Mouse (Mus musculus): ENCODE measurements at regions not wholly inside any gene's neighbourhood (a gene's known extent, or its start where the extent isn't known, plus 50 kb on each side); places are given as distances from the start of the nearest gene placed in this dataset. TPM values are rescaled to one million over a fixed set of nuclear protein-coding genes. Genes with fewer than 3 reads are reported as not detected.
A peak's percentile ranks its signal among the peaks of the same experiment; 100 is the strongest.

DNA sequence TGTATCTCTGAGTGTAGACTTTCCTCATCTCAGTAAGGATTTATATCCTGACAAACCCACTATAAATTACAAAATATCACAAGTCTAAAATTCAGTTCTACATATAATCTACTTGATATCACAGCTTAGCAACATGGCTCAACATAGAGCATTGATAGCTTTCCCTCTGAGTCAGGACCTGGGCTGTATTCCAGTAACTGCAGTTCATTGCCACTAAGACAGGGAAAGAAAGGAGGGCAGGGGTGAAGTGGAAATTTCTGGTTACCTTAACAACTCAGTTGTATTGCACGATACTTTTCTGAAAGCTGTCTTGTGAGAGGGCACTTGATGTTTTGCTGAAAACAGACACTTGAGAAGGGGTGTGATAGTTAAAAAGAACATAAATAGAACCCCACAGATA is 635.0 kb downstream of the Utrn start:
- Histone ChIP-seq H3K9ac (no peak overlapping the region), H3K36me3 (no peaks in the 10 kb centered on the region), H3K27me3 (replicated peaks) (no peaks in the 10 kb centered on the region), H3K4me2 (no peak overlapping the region), H3K27ac (ENCODE audit: poor library complexity, severe bottlenecking) (no peak overlapping the region), H3K9me3 (replicated peaks) (no peaks in the 10 kb centered on the region), H3K4me1 (replicated peaks) (no peaks in the 10 kb centered on the region), H3K4me3 (no peak overlapping the region)
- ATAC-seq (ENCODE audit: insufficient number of reproducible peaks, low FRiP score) = no peak
- WGBS = 47% methylated on average over 1 of the region's 1 CpGs

DNA sequence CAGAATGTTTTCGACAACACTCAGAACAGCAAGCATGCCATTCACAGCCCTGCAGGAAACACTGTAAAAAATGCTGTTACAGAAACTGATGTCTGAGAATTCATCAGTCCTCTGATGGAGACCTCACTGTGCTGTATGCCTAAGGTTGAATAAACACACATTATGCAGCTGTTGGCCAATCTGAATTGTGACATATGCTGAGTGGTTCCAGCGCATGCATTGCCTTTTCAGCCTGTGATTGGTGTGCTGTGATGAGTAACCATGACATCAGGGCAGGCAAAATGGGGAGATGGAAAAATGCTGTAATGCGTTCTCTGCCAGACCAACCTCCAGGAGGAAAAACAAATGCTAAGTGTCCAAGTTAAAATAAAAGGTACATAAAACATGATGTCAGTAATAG is 620.3 kb downstream of the Utrn start:
- Histone ChIP-seq H3K27me3 (replicated peaks) (no peaks in the 10 kb centered on the region), H3K36me3 (no peaks in the 10 kb centered on the region), H3K4me3 (no peak overlapping the region), H3K9ac (no peak overlapping the region), H3K27ac (ENCODE audit: poor library complexity, severe bottlenecking) (no peak overlapping the region), H3K9me3 (replicated peaks) (no peaks in the 10 kb centered on the region), H3K4me2 (no peak overlapping the region), H3K4me1 (replicated peaks) (no peaks in the 10 kb centered on the region)
- ATAC-seq (ENCODE audit: insufficient number of reproducible peaks, low FRiP score) = 0 out of 2 replicates have a peak, but pooled peaks have one; percentile 36
- WGBS = 64% methylated on average over 3 of the region's 3 CpGs

DNA sequence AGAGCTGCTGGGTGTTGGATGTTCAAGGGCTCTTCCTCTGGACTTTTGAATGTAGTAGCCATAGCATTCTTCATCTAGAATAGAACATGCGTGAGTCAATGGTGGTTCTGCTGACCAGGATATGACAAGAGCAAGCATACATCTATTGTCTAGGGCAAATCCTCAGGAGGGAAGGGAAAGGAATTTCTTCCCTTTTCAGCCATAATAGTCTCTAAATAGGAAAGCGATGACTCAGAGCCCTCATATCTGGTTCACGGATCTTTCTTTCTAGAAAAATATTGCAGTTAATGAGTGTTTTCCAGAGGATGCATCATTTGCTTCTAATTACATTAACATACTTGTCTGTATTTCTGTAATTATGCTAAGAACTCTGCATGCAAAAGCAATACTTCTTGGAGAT is 615.9 kb downstream of the Utrn start:
- H3K4me3 ChIP-seq = no peak overlapping the region
- H3K27me3 ChIP-seq (replicated peaks) = no peaks in the 10 kb centered on the region
- no peaks in the 10 kb centered on the region for H3K4me1 ChIP-seq (replicated peaks)
- WGBS = 82% methylated on average over 3 of the region's 3 CpGs
- no peak overlapping the region for H3K4me2 ChIP-seq
- H3K27ac ChIP-seq (ENCODE audit: poor library complexity, severe bottlenecking) = no peak overlapping the region
- no peak for ATAC-seq (ENCODE audit: insufficient number of reproducible peaks, low FRiP score)
- H3K9ac ChIP-seq = no peak overlapping the region
- H3K9me3 ChIP-seq (replicated peaks) = no peaks in the 10 kb centered on the region
- H3K36me3 ChIP-seq = no peaks in the 10 kb centered on the region

DNA sequence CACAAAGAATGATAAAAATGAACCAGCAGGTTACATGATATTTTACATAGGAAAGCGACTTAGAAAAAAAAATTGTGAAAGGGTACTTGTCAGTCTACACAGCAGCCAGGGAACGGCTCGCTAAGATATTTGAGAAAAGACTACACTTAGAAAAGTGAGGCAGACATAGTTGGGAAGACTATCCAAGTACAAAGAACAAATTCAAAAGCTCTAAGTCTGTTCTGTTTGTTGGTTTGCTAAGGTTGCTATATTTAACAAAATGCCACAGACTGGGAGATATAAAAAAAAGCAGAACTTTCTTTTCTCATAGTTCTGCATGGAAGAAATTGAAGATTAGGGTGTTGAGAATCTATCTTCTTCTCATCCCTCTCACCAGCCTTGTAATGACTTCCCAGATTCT is 583.5 kb downstream of the Utrn start:
- Histone ChIP-seq H3K4me1 (replicated peaks) (no peaks in the 10 kb centered on the region), H3K36me3 (no peaks in the 10 kb centered on the region), H3K4me3 (no peak overlapping the region), H3K4me2 (no peak overlapping the region), H3K9ac (no peak overlapping the region), H3K27me3 (replicated peaks) (no peaks in the 10 kb centered on the region), H3K27ac (ENCODE audit: poor library complexity, severe bottlenecking) (no peak overlapping the region), H3K9me3 (replicated peaks) (no peaks in the 10 kb centered on the region)
- no peak for ATAC-seq (ENCODE audit: insufficient number of reproducible peaks, low FRiP score)
- WGBS = 87% methylated on average over 3 of the region's 3 CpGs

DNA sequence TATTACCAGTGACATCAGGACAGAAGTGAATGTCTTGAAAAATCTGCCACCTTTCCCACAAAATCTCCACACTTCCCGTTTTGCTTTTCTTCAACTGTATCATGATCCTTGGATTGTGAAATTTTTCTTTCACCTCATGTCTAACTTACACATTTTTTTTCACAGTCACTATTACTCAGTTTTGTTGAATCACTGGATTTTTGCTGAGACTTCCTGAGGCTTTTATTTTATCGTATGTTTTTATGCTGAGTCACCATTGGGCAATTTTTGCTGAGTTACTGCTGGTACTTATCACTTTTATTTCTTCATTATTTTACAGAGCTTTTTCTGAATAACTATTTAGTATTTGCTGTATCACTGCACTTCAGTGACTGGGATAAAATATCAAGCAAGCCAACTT is 570.3 kb downstream of the Utrn start:
- 80% methylated on average over 2 of the region's 2 CpGs for WGBS
- Histone ChIP-seq H3K9me3 (replicated peaks) (no peaks in the 10 kb centered on the region), H3K4me1 (replicated peaks) (no peaks in the 10 kb centered on the region), H3K4me2 (no peak overlapping the region), H3K27me3 (replicated peaks) (no peaks in the 10 kb centered on the region), H3K9ac (no peak overlapping the region), H3K27ac (ENCODE audit: poor library complexity, severe bottlenecking) (no peak overlapping the region), H3K36me3 (no peaks in the 10 kb centered on the region), H3K4me3 (no peak overlapping the region)
- ATAC-seq (ENCODE audit: insufficient number of reproducible peaks, low FRiP score) = no peak

DNA sequence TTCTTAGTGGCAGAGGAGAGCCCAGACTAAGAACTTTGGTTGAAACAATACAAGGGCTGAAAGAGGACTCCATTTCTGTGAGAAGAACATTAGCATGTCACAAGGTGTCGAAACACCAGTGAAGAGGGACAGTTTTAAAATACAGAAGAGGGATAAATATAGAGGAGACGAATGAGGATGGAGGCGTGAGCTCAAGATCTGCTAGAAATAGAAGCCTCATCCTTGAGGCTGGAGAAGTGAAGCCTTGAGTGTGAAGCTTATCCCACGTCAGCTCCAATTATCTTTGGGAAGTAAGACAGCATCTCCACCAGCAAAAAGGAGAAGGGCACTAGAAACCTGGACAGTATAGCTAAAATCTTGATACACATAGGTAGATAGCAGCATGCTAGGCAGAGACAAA is 566.8 kb downstream of the Utrn start:
- no peak for ATAC-seq (ENCODE audit: insufficient number of reproducible peaks, low FRiP score)
- Histone ChIP-seq H3K36me3 (no peaks in the 10 kb centered on the region), H3K4me3 (no peak overlapping the region), H3K27me3 (replicated peaks) (no peaks in the 10 kb centered on the region), H3K4me1 (replicated peaks) (no peaks in the 10 kb centered on the region), H3K4me2 (no peak overlapping the region), H3K27ac (ENCODE audit: poor library complexity, severe bottlenecking) (no peak overlapping the region), H3K9ac (no peak overlapping the region), H3K9me3 (replicated peaks) (no peaks in the 10 kb centered on the region)
- 45% methylated on average over 4 of the region's 4 CpGs for WGBS

DNA sequence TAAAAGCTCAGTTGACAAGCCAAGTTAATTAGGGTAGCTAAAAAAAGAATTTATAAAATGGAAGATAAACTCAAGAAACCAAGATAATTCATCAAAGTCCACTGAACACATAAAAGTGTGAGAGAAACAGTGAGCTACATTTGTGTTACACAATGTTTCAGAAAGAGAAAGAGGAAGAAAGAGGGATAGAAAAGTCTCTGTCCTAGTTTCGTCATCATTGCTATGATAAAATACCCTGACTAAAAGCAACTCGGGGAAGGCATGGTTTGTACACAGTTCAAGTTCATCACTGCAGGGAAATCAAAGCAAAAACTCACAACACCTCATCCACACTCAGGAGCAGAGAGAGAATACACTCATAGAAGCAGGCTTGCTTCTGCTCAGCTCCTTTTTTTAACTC is 548.9 kb downstream of the Utrn start:
- 66% methylated on average over 2 of the region's 2 CpGs for WGBS
- no peak overlapping the region for H3K4me3 ChIP-seq
- H3K27ac ChIP-seq (ENCODE audit: poor library complexity, severe bottlenecking) = no peak overlapping the region
- H3K9me3 ChIP-seq (replicated peaks) = no peaks in the 10 kb centered on the region
- no peaks in the 10 kb centered on the region for H3K27me3 ChIP-seq (replicated peaks)
- H3K4me2 ChIP-seq = no peak overlapping the region
- no peaks in the 10 kb centered on the region for H3K4me1 ChIP-seq (replicated peaks)
- ATAC-seq (ENCODE audit: insufficient number of reproducible peaks, low FRiP score) = no peak
- no peak overlapping the region for H3K9ac ChIP-seq
- no peaks in the 10 kb centered on the region for H3K36me3 ChIP-seq

Small RNA genes lying in the stretch of these regions (microRNA-seq; reads per million reads assigned to microRNA genes)
- not detected for gene Gm22194
